Mouse (Mus musculus): Measurements from ENCODE around the gene Dll3.

- no peak for TF ChIP-seq FLI1 (IDR thresholded peaks at IDR 0.05; ENCODE audit: low read length)
- TF ChIP-seq GATA1 (IDR thresholded peaks at IDR 0.05; ENCODE audit: borderline replicate concordance, low read length) = no peak
These were observed 34.7 kb downstream of the Dll3 start, which contains the start of gene Eid2 for GRCm38 (mm10) chr7:28267129-28268041.
